Mouse (Mus musculus): ENCODE measurements around the gene Klk9. TPM values are rescaled to one million over a fixed set of nuclear protein-coding genes. Genes with fewer than 3 reads are reported as not detected.

Klk9 gene
- total RNA-seq, 2 experiments from 2014 or later: not detected

DNA sequence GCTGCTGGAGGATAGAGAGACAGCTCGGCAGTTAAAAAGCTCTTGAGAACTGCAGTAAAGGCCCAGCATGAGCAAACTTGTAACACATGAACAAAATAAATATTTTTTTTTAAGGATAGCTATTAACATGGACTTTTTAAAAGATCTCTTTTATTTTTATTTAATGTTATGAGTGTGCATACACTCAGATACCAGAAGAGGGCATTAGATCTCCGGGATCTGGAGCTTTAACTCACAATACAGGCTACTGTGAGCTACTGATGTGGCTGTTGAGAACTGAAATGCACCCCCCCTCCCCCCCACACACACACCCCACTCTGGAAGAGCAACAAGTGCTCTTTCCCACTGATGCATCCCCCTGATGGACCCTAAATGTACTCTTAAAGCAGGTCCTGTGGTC, 2.4 kb upstream of the Klk9 start:
- no peak for DNase-seq (ENCODE audit: low spot score in 2 of 2)

DNA sequence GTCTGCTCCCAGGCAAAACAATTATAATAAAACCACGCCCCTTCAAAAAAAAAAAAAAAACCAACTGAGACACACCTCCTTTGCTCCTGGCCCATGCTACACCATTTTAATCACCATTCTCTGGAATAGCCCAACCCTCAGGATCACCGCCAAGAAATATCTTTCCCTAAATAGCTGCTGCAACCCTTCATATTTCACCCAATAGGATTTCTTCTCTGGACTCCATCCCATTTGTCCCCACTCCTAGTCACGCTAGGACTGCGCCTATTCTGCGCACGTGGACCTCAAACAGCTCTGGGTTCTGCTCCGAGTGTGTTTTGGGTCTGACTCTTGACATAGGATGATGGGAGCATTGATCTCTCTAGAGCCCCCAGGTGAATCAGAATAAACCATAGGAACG, 4.7 kb downstream of the Klk9 start:
- no peak for DNase-seq (ENCODE audit: low spot score in 2 of 2)

GRCm38 (mm10) chr7:43797333-43797769, 5.7 kb downstream of the Klk9 start, which contains the start of gene Klk8:
Gene Klk8, plus strand, starts transcription at chr7:43797577.
- DNase-seq (ENCODE audit: low spot score in 2 of 2): no peak

- DNase-seq (ENCODE audit: low spot score in 2 of 2): no peak
These were observed 6.3 kb downstream of the Klk9 start for GRCm38 (mm10) chr7:43797844-43798462.

GRCm38 (mm10) chr7:43799876-43800275, 8.2 kb downstream of the Klk9 start:
- no peak for DNase-seq (ENCODE audit: low spot score in 2 of 2)

DNA sequence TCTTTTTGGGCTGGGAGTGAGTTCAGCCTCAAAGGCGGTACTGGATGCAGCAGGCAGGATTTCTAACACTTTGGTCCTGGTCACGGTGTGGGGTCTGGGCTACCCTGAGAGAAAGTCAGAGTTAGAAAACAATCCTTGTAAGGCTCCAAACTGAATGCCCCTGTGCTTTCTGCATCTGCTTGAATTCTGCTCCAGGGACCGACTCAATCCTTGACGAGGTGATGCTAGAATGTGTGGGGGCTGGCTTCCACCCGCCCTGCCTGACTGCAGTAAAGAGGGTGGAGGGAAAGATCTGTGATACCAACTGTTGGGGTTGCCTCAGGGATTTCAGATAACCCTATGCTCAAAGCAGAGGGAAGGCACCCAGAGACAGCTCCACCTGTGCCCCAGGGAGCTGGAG, 19.3 kb downstream of the Klk9 start, which contains the start of gene Klk7:
Klk7 (plus strand) TSS at position 301 of the 400 bp plus-strand sequence.
- no peak for DNase-seq (ENCODE audit: low spot score in 2 of 2)

DNA sequence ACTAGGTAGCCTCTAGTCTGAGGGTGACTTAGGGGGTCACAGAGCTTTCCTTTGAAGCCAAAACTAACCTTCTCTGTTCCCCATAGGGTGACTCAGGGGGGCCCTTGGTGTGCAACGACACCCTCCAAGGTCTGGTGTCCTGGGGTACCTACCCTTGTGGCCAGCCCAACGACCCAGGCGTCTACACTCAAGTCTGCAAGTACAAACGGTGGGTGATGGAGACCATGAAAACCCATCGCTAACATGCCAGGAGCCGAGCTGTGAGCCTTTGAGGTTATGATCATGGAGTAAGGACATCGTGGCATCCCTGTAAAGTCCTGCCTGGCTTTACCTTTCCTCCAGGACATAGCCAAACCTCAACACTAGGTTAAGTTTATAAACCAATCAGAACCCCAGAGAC, 23.5 kb downstream of the Klk9 start:
- no peak for DNase-seq (ENCODE audit: low spot score in 2 of 2)

- DNase-seq (ENCODE audit: low spot score in 2 of 2): no peak
These were observed 25.1 kb downstream of the Klk9 start for GRCm38 (mm10) chr7:43816746-43817145.

DNA sequence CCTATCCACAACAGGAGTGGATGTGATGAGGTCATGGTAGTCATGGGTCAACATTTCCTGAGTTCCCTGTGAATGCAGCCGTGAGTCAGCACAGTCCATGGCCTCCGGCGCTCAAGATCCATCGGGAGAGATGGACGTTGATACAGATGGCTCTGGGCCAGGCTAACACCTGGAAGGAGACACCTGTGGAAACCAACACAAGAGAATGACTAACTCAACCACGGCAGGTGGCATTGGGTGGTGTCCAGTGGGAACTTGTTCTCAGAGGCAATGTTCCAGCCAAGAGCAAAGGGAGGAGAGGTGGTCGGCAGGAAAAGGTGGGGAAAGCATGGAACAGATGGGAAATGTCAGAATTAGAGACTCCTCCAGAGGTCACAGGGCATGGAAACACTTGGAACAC, 29.9 kb downstream of the Klk9 start:
- DNase-seq (ENCODE audit: low spot score in 2 of 2): no peak

- no peak for DNase-seq (ENCODE audit: low spot score in 2 of 2)
These were observed 32.5 kb downstream of the Klk9 start, which contains the start of gene Klk6 for GRCm38 (mm10) chr7:43824199-43824598. Gene Klk6, plus strand, starts transcription at chr7:43824499.

DNA sequence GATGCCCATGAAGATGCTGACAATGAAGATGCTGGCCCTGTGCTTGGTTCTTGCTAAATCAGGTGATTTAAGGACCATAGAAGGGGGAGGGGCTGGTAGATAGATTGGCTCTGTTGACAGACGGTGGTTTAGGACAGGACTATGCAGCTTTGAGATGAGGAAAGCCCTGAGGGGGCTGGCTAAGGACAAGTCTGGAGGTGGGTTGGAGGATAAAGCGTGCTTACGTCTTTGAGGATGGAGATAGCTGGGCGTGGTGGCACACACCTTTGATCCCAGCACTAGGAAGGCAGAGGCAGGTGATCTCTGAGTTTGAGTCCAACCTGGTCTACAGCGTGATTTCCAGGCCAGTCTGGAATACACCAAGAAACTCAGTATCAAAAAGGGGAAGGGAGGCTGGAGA, 34.4 kb downstream of the Klk9 start:
- no peak for DNase-seq (ENCODE audit: low spot score in 2 of 2)

GRCm38 (mm10) chr7:43827706-43828105, 36.0 kb downstream of the Klk9 start:
- DNase-seq (ENCODE audit: low spot score in 2 of 2): no peak

- DNase-seq (ENCODE audit: low spot score in 2 of 2): no peak
These were observed 37.3 kb downstream of the Klk9 start for GRCm38 (mm10) chr7:43829006-43829405.

- DNase-seq (ENCODE audit: low spot score in 2 of 2): no peak
These were observed 50.0 kb downstream of the Klk9 start, which contains the start of gene Klk5 for GRCm38 (mm10) chr7:43841701-43842100. Gene Klk5, plus strand, starts transcription at chr7:43841971.

DNA sequence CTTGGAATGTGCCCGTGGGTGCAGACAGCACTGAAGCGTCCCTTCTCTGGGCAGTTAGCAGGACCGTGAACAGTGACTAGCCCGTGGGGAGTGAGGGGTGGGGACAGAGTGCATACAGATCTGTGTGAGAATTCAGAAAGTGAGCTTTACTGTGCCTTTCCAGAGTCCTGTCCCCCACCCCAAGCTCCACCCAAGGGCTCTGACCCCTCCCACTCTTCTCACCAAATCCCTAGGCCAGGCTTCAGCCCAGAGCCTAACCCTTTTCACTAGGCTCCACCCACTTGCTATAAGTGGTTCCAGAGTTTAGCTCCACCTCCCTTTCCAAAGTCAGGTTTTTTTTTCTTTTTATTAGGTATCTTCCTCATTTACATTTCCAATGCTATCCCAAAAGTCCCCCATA, 52.1 kb downstream of the Klk9 start:
- DNase-seq (ENCODE audit: low spot score in 2 of 2): no peak

Other genes starting within 250 kb of the Klk9 start
- gene Cd33, start 247.5 kb upstream of the Klk9 start, total RNA-seq (2021): 1 to 10 TPM; 3.9 to 4.8 TPM
- gene Zfp658, start 229.6 kb upstream of the Klk9 start, total RNA-seq (2021): 1 to 10 TPM; 5.2 to 6.0 TPM
- gene Zfp719, start 212.3 kb upstream of the Klk9 start, total RNA-seq (2021): 10 to 100 TPM; 16.3 to 20.9 TPM
- gene Zfp819, start 184.7 kb upstream of the Klk9 start, total RNA-seq (2021): under 1 TPM in 1 of 2 experiments, not detected in 1; 0.26 TPM
- not detected for gene Ceacam18, start 157.2 kb upstream of the Klk9 start, total RNA-seq (2021)
- gene Siglece, start 131.7 kb upstream of the Klk9 start, total RNA-seq (2021): under 1 TPM; 0.82 to 0.91 TPM
- 1 to 10 TPM; 9.0 to 9.5 TPM for gene Ctu1, start 119.9 kb upstream of the Klk9 start, total RNA-seq (2021)
- gene Klk14, start 101.5 kb upstream of the Klk9 start, total RNA-seq (2021): not detected
- gene Klk13, start 79.3 kb upstream of the Klk9 start, total RNA-seq (2021): not detected
- not detected for gene Klk12, start 23.0 kb upstream of the Klk9 start, total RNA-seq (2021)
- not detected for gene Klk11, start 17.3 kb upstream of the Klk9 start, total RNA-seq (2021)
- not detected for gene Klk10, start 10.9 kb upstream of the Klk9 start, total RNA-seq (2021)
- 1 to 10 TPM; 3.2 to 3.7 TPM for gene Klk8, start 5.7 kb downstream of the Klk9 start, total RNA-seq (2021)
- not detected for gene Klk7, start 19.4 kb downstream of the Klk9 start, total RNA-seq (2021)
- 1 to 10 TPM; 1.6 to 1.9 TPM for gene Klk6, start 32.6 kb downstream of the Klk9 start, total RNA-seq (2021)
- gene Klk5, start 50.1 kb downstream of the Klk9 start, total RNA-seq (2021): not detected
- not detected for gene Klk4, start 89.3 kb downstream of the Klk9 start, total RNA-seq (2021)
- gene Klk15, start 141.8 kb downstream of the Klk9 start, total RNA-seq (2021): not detected
- not detected for gene Klk1b8, start 158.8 kb downstream of the Klk9 start, total RNA-seq (2021)
- not detected for gene Klk1b1, start 174.9 kb downstream of the Klk9 start, total RNA-seq (2021)
- not detected for gene Klk1b9, start 184.2 kb downstream of the Klk9 start, total RNA-seq (2021)
- gene Klk1b11, start 204.0 kb downstream of the Klk9 start, total RNA-seq (2021): not detected
- gene Klk1b26, start 220.3 kb downstream of the Klk9 start, total RNA-seq (2021): not detected